Comparison of ENCODE assay signal across 19 mouse cellular contexts in genomic region chr15:92759001-92759400, GRCm38 (mm10).
"Had no signal": no experiment of that assay in that cellular context is flagged by ENCODE, and none has a peak within 500 bp of the region (broad histone marks: within the 10 kb centered on the region; RNA-seq: fewer than 3 reads in every experiment).

No protein-coding gene starts in this region.

- H3K9me3 ChIP-seq: heart, embryonic 10.5 days; heart, embryonic 12.5 days; limb, embryonic 13.5 days; limb, embryonic 15.5 days; liver, embryonic 12.5 days had no signal

- H3K36me3 ChIP-seq: heart, embryonic 10.5 days; heart, embryonic 12.5 days; limb, embryonic 13.5 days; limb, embryonic 15.5 days; liver, embryonic 12.5 days had no signal

- DNase-seq: gastrocnemius, postnatal 14 days; gastrocnemius, postnatal 36 days; heart, adult 18-20 months; heart, postnatal 10 days; kidney, adult 11 months; kidney, adult 2 months; kidney, postnatal 14 days; kidney, postnatal 36 days; layer of hippocampus, adult 9-11 months; layer of hippocampus, postnatal 36 days; left cerebral cortex, postnatal 4 days had no signal

- ATAC-seq: hindbrain, postnatal 0 days; intestine, embryonic 16.5 days; liver, embryonic 12.5 days had no signal

- H3K4me3 ChIP-seq: heart, embryonic 10.5 days; heart, embryonic 12.5 days; limb, embryonic 13.5 days; limb, embryonic 15.5 days; liver, embryonic 12.5 days had no signal

- H3K27me3 ChIP-seq: heart, embryonic 12.5 days; limb, embryonic 13.5 days; limb, embryonic 15.5 days; liver, embryonic 12.5 days had no signal

- H3K27ac ChIP-seq: heart, embryonic 10.5 days; hindbrain, embryonic 14.5 days; hindbrain, postnatal 0 days; limb, embryonic 13.5 days; limb, embryonic 15.5 days; liver, embryonic 12.5 days had no signal

- H3K9ac ChIP-seq: heart, embryonic 12.5 days; hindbrain, embryonic 14.5 days; limb, embryonic 13.5 days; limb, embryonic 15.5 days; liver, embryonic 12.5 days had no signal

- H3K4me2 ChIP-seq: heart, embryonic 12.5 days; hindbrain, embryonic 14.5 days; limb, embryonic 13.5 days; limb, embryonic 15.5 days; liver, embryonic 12.5 days had no signal

- H3K4me1 ChIP-seq: heart, embryonic 10.5 days; heart, embryonic 12.5 days; limb, embryonic 15.5 days; liver, embryonic 12.5 days had no signal
